Mouse (Mus musculus) urinary bladder, postnatal 10 days (tissue): ENCODE data around the gene Gm4707.
"Not testable (repeated sequence)": the region's sequence is repeated elsewhere in the genome, so short reads cannot be mapped to it uniquely, and the experiment has no call there.

Experiments
- DNase-seq: peaks from one replicate; pipeline ENCODE4 v3.0.0; 2022; ENCODE audit warnings: low spot score

Gene Gm4707

GRCm38 (mm10) chr17:71459818-71460217 lies at the start of gene Gm4707:
Gene Gm4707, minus strand, starts transcription at chr17:71459918.
- DNase-seq = no peak

DNA sequence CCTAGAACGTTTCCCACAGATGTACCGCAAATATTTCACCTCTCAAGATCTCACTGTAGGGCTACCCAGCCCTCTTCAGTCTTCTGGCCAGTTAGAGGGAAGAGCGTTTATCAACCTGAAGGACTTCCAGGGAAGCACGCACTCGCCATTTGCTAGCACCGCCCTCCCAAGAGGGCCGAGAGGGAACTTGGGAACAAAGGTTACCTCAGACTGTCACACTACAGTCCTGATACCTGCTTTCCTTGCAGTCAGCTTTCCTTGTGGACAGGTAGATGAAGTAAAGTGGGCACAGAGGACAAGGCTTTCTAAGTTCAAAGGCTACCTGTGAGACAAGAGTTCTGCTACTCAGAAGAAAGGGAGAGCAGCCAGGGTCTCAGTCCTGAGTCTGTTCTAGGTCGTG lies 47.1 kb upstream of the Gm4707 start:
- no peak for DNase-seq

DNA sequence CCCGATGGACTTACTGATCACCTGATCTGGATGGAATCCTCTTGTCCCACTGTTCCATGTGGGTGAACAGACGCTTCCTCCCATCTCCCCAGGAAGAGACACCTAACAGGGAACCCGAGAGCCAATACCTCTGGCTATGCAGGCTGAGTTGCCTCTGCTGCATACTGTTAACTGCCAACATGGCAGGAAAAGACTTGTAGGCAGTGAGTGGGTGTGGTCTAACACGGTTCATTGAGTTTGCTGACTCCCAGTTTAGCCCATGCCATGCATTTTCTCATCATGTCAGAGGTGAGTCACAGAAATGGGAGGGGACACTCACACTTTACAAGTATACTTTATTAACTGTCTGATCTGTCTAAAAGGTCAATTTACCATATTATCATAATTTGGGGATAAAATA lies 36.1 kb upstream of the Gm4707 start:
- DNase-seq = no peak

GRCm38 (mm10) chr17:71491332-71491686 lies 31.6 kb upstream of the Gm4707 start:
- DNase-seq = no peak

GRCm38 (mm10) chr17:71490666-71491331 lies 31.1 kb upstream of the Gm4707 start:
- no peak for DNase-seq

GRCm38 (mm10) chr17:71489703-71490461 lies 30.2 kb upstream of the Gm4707 start:
- no peak for DNase-seq

- DNase-seq = no peak
Measured at GRCm38 (mm10) chr17:71486231-71486851, 26.6 kb upstream of the Gm4707 start.

GRCm38 (mm10) chr17:71485791-71486230 lies 26.1 kb upstream of the Gm4707 start:
- no peak for DNase-seq

GRCm38 (mm10) chr17:71484711-71485110 lies 25.0 kb upstream of the Gm4707 start:
- DNase-seq = no peak

DNA sequence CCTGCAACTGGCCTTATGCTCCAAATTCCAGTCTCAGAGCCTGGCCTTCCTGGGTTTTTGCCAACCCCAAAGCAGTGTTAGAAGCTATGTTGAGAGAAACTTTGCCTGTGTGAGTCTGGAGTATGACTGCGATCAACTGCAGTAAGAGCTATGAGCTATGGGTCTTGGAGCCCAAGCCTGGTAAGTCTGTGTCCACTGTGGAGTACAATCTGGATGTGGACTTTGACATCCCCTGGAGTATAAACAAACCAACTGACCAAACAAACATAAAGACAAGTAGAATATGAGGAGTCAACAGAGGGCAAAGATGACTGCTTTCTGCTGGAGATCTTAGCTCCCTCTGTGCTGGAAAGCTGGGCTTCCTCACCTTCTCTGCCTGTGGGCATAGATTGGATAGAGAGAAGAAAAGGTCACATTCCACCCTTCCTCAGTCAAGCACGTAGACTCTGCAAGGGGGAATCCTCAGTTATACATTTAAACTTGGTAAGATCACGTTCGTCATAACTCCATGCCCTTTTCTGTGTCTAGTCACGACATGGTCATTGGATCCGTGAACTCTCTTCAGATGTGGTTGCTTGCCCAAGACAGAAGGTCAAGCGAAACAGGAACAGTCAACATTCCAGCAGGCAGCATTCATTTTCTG lies 23.8 kb upstream of the Gm4707 start:
- DNase-seq = no peak

- DNase-seq = no peak
Measured at GRCm38 (mm10) chr17:71479381-71479901, 19.7 kb upstream of the Gm4707 start.

DNA sequence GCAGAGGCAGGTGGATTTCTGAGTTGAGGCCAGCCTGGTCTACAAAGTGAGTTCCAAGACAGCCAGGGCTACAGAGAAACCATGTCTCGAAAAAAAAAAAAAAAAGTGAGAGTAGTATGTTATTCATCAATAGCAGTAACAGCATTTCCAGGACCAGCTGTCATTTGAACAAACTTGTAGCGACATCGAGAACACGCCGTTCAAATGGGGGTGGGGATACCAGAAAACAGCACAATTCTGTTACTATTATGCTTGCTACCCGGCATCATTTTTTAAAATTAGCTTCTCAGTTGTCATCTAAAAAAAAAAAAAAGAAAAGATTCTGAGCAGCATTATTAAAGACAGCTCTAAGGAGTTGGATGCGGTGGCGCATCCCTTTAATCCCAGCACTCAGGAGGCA lies 17.8 kb upstream of the Gm4707 start:
- no peak for DNase-seq

DNA sequence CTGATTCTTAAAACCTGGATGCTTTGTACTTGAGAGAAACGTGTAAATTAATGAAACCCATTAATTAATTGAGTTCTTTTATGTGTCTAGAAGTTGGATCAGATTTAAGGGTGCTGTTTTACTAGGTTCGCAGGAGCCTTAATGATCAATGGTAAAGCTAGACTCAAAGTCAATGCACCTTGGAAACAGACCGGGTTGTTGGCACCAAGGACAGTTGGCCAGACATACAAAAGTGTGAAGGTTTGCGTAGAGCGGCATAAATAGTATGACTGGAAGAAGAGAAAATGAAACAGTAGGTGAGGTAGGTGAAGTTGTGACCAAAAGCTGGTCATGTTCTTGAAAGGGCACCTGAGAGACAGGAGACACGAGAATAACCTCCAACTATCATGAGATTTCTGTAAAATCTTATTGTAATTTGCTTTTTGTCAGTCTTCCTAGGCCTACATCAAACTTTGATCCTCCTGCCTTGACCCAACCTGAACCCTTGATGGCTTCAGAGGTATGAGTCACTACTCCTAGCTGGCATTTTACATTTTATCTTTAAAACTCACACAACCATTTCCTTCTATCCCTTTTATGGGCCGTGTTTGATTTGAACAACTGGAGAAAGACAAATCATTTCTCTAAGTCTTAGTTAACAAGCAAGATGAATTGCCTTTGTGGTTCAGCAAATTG lies 16.8 kb upstream of the Gm4707 start:
- no peak for DNase-seq

GRCm38 (mm10) chr17:71475705-71476089 lies 16.0 kb upstream of the Gm4707 start:
- DNase-seq = peak; percentile 19

- DNase-seq = peak; percentile 79
Measured at GRCm38 (mm10) chr17:71474762-71475704, 15.3 kb upstream of the Gm4707 start, which contains the start of gene Smchd1. Gene Smchd1, minus strand, starts transcription at chr17:71475343.

- DNase-seq = no peak
Measured at GRCm38 (mm10) chr17:71474128-71474527, 14.4 kb upstream of the Gm4707 start.

GRCm38 (mm10) chr17:71471261-71471660 lies 11.5 kb upstream of the Gm4707 start:
- DNase-seq = no peak

DNA sequence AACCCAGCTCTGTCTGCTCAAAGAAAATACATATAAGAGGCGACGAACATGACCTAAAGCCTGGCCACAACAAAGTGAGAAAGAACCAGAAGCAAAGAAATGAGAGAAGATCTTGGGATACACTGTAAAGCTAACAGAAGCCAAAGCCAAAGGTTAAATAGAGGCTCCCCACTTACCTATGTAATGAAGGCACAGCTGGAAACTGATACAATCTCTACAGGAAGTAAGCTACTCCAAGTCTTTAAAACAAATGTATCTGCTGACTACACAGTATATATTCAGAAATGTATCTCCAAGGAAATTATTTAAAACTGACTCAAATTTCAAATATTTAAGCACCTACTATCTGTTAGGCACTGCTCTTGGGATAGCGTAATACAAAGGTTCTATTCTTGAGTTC lies 594 bp upstream of the Gm4707 start:
- no peak for DNase-seq

DNA sequence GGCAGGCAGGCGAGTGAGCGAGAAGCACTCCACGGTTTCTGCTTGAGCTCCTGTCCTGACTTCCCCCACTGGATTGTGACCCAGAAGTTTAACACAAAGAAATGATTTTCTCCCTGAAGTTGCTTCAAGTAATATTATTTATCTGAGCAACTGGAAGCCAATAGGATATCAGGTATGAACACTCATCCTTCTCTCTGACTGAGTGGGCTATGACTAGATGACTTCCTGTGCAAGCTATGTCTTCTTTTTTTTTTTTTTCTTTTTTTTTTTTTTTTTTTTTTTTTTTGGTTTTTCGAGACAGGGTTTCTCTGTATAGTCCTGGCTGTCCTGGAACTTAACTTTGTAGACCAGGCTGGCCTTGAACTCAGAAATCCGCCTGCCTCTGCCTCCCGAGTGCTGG lies 2.4 kb downstream of the Gm4707 start:
- not testable (repeated sequence) for DNase-seq

- no peak for DNase-seq
Measured at GRCm38 (mm10) chr17:71445191-71445590, 14.5 kb downstream of the Gm4707 start.

DNA sequence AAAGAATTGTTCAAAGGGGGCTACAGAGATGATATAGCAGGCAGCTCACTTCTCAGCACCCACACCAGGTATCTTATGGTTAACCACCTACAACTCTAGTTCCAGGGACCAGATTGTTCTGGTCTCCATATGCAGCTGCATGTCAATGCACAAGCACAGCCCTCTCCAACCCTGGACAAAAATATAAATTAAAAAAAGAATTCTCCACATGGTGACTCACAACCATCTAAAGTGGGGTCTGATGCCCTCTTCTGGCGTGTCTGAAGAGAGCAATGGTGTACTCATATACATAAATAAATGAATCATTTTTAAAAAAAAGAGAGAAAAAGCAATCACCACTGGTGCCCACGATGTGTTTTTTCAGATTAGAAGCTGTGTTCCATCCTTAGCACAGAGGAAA lies 15.0 kb downstream of the Gm4707 start:
- no peak for DNase-seq
